Mouse (Mus musculus): Measurements from ENCODE around the gene Arhgef39. TPM values are rescaled to one million over a fixed set of nuclear protein-coding genes. Genes with fewer than 3 reads are reported as not detected.

Arhgef39 gene
- polyA plus RNA-seq, 1 experiment from 2014 or later, result 51.8 TPM

DNA sequence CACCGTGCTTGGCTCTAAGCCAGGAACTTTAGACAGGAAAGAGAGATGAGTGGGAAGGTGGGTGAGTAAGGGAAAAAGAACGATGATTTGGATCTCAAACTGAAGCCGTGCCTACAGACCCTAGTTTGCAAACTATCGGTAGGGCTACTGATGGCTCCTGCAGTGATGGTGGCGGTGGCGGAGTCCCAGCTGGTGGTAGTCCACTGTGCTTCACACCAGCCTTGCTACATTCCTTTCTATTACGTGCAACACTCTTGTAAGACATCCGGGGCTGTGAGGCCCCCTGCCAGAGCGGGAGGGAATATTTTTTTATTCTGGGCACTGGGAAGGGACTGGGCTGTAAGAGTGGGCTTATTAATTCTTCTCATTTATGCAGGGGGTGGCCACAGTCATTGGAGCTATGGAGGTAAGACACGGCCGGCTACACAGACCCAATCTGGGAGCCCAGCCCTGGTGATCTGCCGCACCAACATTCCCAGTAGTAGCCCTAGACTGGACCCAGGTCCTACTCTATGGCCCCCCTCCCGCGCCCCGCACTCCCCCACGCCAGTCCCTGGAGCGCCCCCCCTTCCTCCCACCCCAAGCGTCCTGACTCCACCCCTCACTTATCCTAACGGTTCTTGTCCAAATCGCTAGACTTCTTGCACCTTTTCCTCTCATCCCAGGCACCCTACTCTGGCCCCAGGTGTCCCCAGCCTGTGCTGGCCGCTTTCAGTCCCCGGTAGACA is 8.6 kb upstream of the Arhgef39 start:
- H3K4me1 ChIP-seq (ENCODE audit: insufficient read depth), result no peaks in the 10 kb centered on the region
- H3K27ac ChIP-seq (ENCODE audit: low read depth), result no peak overlapping the region
- no peaks in the 10 kb centered on the region for H3K9me3 ChIP-seq (ENCODE audit: low read depth, low read length)
- H3K4me3 ChIP-seq (ENCODE audit: low read depth, low read length), result peak overlapping the region; percentile 45
- no peaks in the 10 kb centered on the region for H3K27me3 ChIP-seq (ENCODE audit: insufficient read depth, low read length)
- H3K36me3 ChIP-seq (ENCODE audit: insufficient read depth), result no peaks in the 10 kb centered on the region
- 5% methylated on average over 22 of the region's 22 CpGs for WGBS
- H3K4me2 ChIP-seq, result peak overlapping the region; percentile 76
- H3K9ac ChIP-seq, result peak overlapping the region; percentile 55
- TF ChIP-seq CTCF (IDR thresholded peaks at IDR 0.05; ENCODE audit: low read depth), result no peak
- ATAC-seq (ENCODE audit: insufficient read depth), result peak; percentile 71
- DNase-seq, result peak; percentile 72

DNA sequence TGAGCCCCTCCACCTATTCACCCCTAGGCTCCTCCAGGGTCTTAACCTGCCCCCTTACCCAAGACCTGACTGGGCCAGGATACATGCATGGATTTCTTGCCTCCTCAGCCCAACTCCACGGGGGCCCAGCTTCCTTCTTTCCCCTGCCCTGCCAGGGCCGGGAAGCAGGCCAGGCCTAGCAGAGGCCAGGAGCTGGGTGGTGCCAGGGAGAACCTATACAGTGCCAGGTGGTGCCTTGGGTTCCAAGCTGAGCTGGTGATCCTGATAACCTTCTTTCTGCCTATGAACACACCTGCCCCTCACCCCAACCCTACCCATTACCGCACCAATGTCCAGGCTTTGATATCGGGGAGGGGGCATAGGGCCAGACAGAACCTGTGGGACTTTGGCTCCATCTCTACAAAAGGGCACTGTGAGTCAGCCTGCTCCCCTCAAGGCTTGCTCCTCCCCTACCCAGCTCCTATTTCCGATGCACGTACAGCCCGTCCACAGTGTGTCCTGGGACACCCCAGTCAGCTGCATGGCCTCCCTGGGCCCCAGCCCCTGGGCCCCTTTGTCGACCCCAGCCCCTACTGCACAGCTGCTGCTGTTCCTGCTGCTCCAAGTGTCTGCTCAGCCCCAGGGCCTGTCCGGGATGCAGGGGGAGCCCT is 7.2 kb upstream of the Arhgef39 start, which contains the start of gene Car9:
Gene Car9 (plus strand): TSS at position 431 of the 650 bp plus-strand sequence.
- Histone ChIP-seq H3K4me2 (peak within 1 kb of the TSS; percentile 76), H3K4me3 (ENCODE audit: low read depth, low read length) (peak within 1 kb of the TSS; percentile 45; the same call in 1 of the 2 replicates), H3K9me3 (ENCODE audit: low read depth, low read length) (no peaks in the 10 kb centered on the region), H3K27me3 (ENCODE audit: insufficient read depth, low read length) (no peaks in the 10 kb centered on the region), H3K27ac (ENCODE audit: low read depth) (no peak within 1 kb of the TSS), H3K4me1 (ENCODE audit: insufficient read depth) (no peaks in the 10 kb centered on the region), H3K9ac (no peak within 1 kb of the TSS), H3K36me3 (ENCODE audit: insufficient read depth) (no peaks in the 10 kb centered on the region)
- TF ChIP-seq CTCF (IDR thresholded peaks at IDR 0.05; ENCODE audit: low read depth), result no peak
- DNase-seq (no peak), ATAC-seq (ENCODE audit: insufficient read depth) (no peak)
- WGBS, result 48% methylated on average over 9 of the region's 9 CpGs

DNA sequence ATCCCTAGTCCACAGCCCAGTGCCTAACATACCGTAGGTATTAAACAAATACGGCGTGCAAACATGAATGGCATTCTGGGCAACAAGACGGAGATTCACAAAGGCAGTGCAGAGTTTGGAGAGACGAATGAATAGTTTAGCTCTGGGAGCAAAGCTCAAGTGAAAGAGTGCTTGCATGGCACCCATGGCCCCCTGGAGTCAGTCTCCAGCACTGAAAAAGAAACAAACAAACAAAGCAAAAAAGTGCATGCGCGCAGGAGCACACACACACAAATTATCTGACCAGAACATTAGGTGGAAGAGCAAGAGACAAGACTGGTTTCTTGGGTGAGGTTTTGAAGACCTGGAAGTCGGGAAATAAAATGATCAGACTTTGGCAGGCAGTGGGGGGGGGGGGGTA is 6.6 kb upstream of the Arhgef39 start:
- no peak for TF ChIP-seq CTCF (IDR thresholded peaks at IDR 0.05; ENCODE audit: low read depth)
- H3K9me3 ChIP-seq (ENCODE audit: low read depth, low read length), result no peaks in the 10 kb centered on the region
- 65% methylated on average over 8 of the region's 8 CpGs for WGBS
- DNase-seq, result no peak
- H3K27me3 ChIP-seq (ENCODE audit: insufficient read depth, low read length), result no peaks in the 10 kb centered on the region
- ATAC-seq (ENCODE audit: insufficient read depth), result no peak
- H3K36me3 ChIP-seq (ENCODE audit: insufficient read depth), result no peaks in the 10 kb centered on the region
- H3K4me1 ChIP-seq (ENCODE audit: insufficient read depth), result no peaks in the 10 kb centered on the region
- H3K4me3 ChIP-seq (ENCODE audit: low read depth, low read length), result no peak overlapping the region
- no peak overlapping the region for H3K27ac ChIP-seq (ENCODE audit: low read depth)
- no peak overlapping the region for H3K4me2 ChIP-seq
- no peak overlapping the region for H3K9ac ChIP-seq

DNA sequence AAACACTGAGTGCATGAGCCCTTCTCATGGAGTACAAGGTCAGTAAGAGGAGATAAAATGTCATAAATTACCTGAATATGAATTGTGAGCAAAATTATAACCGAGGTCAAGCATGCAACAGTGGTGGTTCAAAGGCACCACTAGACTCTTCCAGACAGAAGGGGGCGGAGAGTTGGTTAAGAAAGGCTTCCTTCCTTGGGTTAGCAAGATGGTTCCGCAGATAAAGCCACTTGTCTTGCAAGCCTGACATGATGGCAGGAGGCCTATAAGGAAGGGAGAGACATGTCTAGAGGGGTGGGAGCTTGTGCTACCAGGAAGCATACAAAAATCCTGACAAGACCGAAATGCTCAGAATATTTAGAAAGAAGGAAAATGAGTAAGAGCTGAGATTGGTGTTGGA is 4.8 kb upstream of the Arhgef39 start:
- no peak for ATAC-seq (ENCODE audit: insufficient read depth)
- no peak for TF ChIP-seq CTCF (IDR thresholded peaks at IDR 0.05; ENCODE audit: low read depth)
- H3K4me1 ChIP-seq (ENCODE audit: insufficient read depth), result peaks cover 4% of the 10 kb centered on the region; the same call in 1 of the 2 replicates
- no peaks in the 10 kb centered on the region for H3K9me3 ChIP-seq (ENCODE audit: low read depth, low read length)
- no peak overlapping the region for H3K9ac ChIP-seq
- H3K4me3 ChIP-seq (ENCODE audit: low read depth, low read length), result no peak overlapping the region
- no peak overlapping the region for H3K27ac ChIP-seq (ENCODE audit: low read depth)
- no peaks in the 10 kb centered on the region for H3K27me3 ChIP-seq (ENCODE audit: insufficient read depth, low read length)
- WGBS, result 72% methylated on average over 4 of the region's 4 CpGs
- H3K4me2 ChIP-seq, result no peak overlapping the region
- no peaks in the 10 kb centered on the region for H3K36me3 ChIP-seq (ENCODE audit: insufficient read depth)
- no peak for DNase-seq

DNA sequence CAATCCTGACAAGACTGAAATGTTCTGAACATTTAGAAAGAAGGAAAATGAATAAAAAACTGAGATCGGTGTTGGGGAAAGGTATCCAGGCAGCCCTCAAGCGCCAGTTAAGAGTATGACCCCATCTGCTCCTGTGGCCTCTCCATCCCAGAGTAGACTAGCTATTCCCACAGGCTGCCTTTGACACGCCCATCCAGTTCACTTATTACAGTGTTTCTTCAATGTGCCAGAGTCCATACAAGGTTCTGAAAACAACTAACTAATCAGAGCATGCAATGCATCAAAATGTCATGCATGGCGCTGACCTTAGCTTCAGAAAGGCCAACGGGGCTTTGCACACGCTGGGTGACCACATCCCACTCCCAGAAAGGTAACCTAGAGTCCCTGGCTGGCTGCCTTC is 4.0 kb upstream of the Arhgef39 start:
- ATAC-seq (ENCODE audit: insufficient read depth), result no peak
- Histone ChIP-seq H3K27me3 (ENCODE audit: insufficient read depth, low read length) (no peaks in the 10 kb centered on the region), H3K36me3 (ENCODE audit: insufficient read depth) (no peaks in the 10 kb centered on the region), H3K4me3 (ENCODE audit: low read depth, low read length) (no peak overlapping the region), H3K27ac (ENCODE audit: low read depth) (no peak overlapping the region), H3K4me2 (no peak overlapping the region), H3K4me1 (ENCODE audit: insufficient read depth) (peaks cover 8% of the 10 kb centered on the region; the same call in 1 of the 2 replicates), H3K9me3 (ENCODE audit: low read depth, low read length) (no peaks in the 10 kb centered on the region), H3K9ac (no peak overlapping the region)
- no peak for DNase-seq
- TF ChIP-seq CTCF (IDR thresholded peaks at IDR 0.05; ENCODE audit: low read depth), result no peak
- 79% methylated on average over 6 of the region's 6 CpGs for WGBS

DNA sequence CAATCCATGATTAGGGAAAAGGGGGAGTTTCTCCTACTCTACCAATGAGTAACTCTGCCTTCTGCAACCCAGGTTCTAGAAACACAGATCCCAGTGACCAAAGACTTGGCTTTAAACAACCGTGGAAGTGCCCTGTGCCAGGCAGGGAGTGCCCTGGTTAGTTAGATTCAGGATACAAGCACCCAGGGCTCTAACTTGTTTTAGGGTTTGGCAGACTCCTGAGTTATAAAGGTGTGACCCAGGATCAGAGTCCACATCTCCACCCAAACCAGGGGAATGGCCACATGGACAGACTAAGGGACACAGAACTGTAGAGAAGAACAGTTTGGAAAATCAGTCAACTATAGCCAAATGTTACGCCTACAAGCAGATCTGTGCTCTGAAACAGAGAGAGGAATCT is 3.5 kb upstream of the Arhgef39 start:
- TF ChIP-seq CTCF (IDR thresholded peaks at IDR 0.05; ENCODE audit: low read depth), result no peak
- Histone ChIP-seq H3K9ac (no peak overlapping the region), H3K9me3 (ENCODE audit: low read depth, low read length) (no peaks in the 10 kb centered on the region), H3K27me3 (ENCODE audit: insufficient read depth, low read length) (no peaks in the 10 kb centered on the region), H3K36me3 (ENCODE audit: insufficient read depth) (no peaks in the 10 kb centered on the region), H3K4me3 (ENCODE audit: low read depth, low read length) (no peak overlapping the region), H3K27ac (ENCODE audit: low read depth) (no peak overlapping the region), H3K4me1 (ENCODE audit: insufficient read depth) (peaks cover 13% of the 10 kb centered on the region), H3K4me2 (no peak overlapping the region)
- WGBS, result 81% methylated on average over 2 of the region's 2 CpGs
- no peak for ATAC-seq (ENCODE audit: insufficient read depth)
- DNase-seq, result no peak

DNA sequence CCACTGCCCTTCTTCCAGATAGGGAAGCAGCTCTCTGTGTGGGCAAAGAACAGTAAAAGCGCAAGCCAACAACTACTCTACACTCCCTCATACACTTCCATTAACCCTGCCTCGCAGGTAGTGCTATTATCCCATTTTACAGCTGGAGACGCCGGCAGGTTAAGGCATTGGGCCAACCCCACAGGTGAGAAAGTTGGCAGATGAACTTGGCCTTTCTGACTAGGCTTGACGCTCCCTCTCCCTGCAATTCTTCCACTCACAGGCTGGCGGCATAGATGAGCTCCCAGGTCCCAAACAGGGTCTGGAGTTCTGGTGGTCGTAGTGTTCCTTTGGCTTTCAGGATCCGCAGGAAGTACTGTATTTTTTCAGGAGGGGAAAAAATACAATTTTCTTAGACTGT is 512 bp downstream of the Arhgef39 start:
- H3K27me3 ChIP-seq (ENCODE audit: insufficient read depth, low read length), result no peaks in the 10 kb centered on the region
- 17% methylated on average over 8 of the region's 8 CpGs for WGBS
- no peaks in the 10 kb centered on the region for H3K9me3 ChIP-seq (ENCODE audit: low read depth, low read length)
- peak overlapping the region; percentile 73 for H3K4me2 ChIP-seq
- peaks cover 15% of the 10 kb centered on the region for H3K4me1 ChIP-seq (ENCODE audit: insufficient read depth)
- H3K36me3 ChIP-seq (ENCODE audit: insufficient read depth), result peaks cover 18% of the 10 kb centered on the region
- TF ChIP-seq CTCF (IDR thresholded peaks at IDR 0.05; ENCODE audit: low read depth), result peak; percentile 74
- H3K27ac ChIP-seq (ENCODE audit: low read depth), result peak overlapping the region; percentile 64; the same call in 1 of the 2 replicates
- peak; percentile 45; the same call in 1 of the 2 replicates for ATAC-seq (ENCODE audit: insufficient read depth)
- peak overlapping the region; percentile 78 for H3K9ac ChIP-seq
- peak; percentile 80 for DNase-seq
- H3K4me3 ChIP-seq (ENCODE audit: low read depth, low read length), result peak overlapping the region; percentile 70
